Mouse (Mus musculus): Measurements from ENCODE around the gene Kif12.

Kif12 gene

DNA sequence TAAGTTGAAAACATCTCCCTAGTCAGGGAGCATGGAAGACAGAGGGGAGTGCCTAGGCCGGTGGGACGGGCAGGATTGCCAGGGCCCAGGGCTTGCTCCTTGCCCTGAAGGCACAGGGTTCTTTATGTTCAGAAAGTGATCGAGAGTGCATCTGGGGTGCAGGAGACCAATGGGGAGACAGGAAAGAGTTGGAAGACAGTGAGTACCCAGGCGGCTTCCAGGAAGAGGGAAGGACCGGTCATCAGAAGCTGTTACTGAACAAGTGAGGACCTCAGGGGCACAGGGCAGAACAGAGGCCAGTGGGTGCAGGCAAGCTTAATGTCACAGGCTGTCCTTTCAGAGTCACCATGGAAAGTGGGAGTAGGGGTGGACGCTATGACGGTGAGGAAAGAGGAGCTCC, 13.7 kb downstream of the Kif12 start:
- DNase-seq (ENCODE audit: low spot score) = no peak

DNA sequence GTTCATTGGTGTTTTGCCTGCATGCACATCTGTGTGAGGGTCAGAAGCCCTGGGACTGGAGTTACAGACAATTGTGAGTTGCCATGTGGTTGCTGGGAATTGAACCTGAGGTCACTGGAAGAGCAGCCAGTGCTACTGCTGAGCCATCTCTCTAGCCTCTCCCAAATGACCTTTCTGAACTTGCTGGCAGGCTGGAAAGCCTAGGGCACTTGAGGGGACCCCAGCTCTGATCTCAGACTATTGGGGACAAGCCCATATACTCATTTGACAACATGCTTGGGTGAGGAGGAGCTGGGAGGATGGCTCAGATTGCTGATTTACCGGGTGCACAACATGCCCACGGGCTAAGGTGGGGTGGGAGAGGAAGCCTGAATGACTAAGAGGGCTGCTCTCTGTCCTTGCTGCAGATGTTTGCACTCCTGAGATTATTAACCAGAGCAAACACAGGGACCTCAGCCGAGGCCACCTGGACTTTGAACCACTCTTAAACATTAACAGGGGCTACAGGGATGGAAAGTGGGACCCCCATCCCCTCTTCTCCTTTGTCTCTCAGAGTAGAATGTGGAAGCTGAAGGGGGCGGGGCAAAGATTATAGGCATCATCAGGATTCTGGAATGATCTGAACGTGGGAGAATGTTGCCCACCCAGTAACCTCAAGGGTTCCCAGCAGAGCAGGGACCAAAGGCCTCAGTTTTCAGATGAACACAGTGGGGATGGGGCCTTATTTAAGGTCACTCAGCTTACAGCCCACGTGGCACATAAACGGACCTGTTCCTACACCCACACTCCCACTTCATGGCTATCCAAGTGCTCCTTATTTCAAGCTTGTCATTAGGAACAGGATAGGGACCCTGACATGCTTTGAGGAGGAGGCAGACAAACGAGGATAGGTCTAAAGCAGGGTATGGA, 15.0 kb downstream of the Kif12 start:
- no peak for DNase-seq (ENCODE audit: low spot score)

DNA sequence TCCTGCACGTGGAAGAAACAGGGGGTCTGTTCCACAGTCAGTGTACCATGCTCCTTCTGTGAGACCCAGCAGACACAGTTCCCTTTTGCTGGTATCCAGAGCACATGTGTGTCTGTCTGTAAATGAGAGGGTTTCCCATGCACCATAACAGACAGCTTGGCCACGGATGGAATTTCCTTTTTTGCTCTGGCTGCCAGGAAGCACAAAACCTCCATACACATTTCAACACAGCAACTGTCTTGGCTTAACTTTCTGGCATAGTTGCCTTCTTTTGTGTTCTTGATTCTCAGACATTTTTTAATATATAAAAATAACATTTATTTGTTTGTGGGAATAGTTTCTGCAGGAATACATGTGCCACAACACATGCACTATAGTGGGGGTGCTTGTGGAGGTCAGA, 16.3 kb downstream of the Kif12 start:
- DNase-seq (ENCODE audit: low spot score) = no peak

DNA sequence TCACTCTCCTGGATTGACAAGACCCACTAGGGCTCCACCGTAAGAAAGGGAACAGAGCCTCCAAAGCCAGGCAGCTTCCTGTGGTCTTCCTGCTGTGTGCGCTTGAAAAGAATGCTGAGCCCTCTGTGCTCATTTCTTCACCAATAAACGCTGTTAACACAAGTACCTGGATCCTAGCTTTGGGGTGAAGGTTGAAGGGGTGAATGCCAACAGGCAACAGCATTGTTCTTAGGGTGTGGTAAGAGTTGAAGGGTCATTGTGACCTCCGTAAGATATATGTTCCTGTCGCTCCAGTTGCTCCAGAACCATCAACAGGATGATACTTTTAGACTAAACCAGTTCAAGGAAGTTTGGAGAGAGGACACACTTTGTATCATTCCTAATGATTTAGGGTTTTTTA, 17.2 kb downstream of the Kif12 start, which contains the start of gene Ambp:
Gene Ambp (minus strand): TSS at position 101 of the 400 bp plus-strand sequence.
- DNase-seq (ENCODE audit: low spot score) = no peak

DNA sequence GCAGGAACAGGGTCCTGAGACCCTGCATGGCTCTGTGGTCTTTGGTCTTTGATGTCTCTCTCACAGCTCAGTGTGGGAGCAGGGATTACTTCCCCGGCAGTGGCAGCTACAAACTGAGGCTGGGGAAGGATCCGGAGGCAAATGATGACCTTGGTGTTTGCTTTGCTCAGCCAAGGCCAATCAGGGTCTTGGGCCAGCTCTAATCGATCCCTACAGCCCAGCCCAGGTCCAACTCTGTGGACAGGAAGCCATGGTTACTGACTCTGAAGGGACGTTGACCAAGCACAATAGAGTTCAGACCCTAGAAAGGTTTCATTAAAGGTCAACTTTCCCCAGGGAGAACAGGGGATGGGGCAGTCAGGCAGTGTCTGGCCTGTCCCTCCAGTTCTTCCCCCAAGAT, 17.9 kb downstream of the Kif12 start:
- no peak for DNase-seq (ENCODE audit: low spot score)

DNA sequence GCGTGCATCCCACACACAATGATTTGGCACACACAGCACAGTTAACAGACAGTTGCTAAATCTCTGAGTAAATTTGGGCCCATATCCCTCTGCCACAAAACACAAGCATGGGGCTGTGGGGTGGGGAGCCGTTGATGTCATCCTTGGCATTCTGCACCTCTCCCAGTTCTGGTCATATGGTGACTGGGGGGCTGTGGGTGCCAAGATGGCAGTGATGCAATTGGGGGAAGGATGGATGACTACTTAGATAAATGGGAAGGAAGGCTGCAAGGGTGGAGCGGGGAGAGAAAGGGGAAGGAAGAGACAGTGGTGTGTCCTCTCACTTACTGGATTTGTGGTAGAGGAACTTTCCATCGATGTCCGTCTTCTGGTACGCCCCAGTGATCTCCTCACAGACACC, 20.8 kb downstream of the Kif12 start:
- no peak for DNase-seq (ENCODE audit: low spot score)

DNA sequence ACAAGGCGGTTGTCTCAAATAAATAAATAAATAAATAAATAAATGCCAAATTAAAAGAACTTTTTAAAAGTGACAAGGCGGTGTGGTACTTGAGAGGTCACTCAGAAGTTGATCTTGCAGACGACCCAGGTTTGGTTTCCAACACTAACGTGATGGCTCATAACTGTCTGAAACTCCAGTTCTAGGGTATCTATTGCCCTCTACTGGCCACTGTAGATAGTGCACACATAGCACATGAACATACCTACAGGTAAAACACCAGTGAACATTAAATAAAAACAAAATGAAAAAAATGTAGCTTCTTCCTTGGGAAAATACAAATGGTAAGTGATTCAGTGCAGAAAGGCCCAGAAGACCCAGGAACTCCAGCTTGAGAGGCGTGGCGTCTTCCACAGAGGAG, 24.7 kb downstream of the Kif12 start:
- no peak for DNase-seq (ENCODE audit: low spot score)

DNA sequence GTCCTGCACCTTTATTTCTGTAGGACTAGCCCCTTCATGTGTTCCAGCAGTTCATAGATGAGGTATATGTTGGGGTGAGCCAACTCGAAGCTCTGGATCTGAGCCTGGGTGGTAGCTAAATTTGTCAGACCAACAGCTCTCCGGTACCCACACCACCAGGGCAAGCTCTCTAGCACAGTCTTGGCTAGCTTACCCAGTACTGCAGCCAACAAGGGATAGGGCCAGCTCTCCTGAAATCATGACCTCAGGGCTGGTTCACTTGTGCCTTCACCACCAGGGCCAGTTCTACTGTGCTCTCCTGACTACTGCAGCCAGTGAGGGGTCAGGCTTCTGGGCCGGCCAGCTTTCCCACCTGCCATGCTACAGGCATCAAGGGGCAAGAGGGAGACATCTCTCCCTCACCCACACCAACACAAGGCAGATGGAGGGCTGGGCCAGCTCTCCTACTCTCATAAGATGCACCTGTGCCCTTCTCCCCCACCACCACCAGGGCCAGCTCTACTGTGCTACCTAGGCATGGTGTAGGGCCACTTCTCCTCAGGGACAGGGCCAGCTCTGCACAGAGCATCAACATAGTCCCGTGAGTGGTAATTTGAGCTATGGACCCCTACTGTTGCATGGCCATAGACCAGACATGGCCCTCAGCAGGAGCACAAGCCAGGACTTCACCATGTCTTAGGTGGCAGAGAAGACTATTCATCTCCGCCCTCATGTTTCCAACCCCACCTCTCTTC, 41.9 kb downstream of the Kif12 start:
- DNase-seq (ENCODE audit: low spot score) = no peak

DNA sequence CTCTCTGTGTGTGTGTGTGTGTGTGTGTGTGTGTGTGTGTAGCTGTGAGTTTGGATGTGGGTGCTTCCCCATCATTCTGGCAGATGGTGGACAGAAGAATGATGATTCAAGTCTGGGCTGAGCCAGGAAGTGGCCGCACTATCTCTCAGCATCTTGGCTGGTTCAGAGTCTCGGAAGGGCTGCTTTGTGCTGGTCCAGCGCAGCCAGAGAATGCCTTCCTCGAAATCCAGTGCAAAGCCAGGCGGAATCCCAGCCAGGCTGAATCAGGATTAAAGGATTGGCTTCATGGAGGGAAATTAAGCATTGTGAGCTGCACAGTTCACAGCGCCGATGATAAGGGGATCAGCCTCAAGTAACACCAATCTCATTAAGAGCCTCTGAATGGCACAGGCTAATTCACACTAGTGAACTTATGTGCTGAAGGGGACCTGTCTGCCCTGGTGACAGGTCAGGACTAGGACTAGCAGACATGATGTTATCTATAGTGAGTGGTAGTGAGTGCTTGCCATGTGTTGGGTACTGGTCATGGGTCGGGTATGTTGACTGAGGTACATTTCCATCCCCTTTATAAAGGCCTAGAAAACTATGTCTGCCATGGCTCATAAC, 47.0 kb downstream of the Kif12 start:
- DNase-seq (ENCODE audit: low spot score) = no peak

DNA sequence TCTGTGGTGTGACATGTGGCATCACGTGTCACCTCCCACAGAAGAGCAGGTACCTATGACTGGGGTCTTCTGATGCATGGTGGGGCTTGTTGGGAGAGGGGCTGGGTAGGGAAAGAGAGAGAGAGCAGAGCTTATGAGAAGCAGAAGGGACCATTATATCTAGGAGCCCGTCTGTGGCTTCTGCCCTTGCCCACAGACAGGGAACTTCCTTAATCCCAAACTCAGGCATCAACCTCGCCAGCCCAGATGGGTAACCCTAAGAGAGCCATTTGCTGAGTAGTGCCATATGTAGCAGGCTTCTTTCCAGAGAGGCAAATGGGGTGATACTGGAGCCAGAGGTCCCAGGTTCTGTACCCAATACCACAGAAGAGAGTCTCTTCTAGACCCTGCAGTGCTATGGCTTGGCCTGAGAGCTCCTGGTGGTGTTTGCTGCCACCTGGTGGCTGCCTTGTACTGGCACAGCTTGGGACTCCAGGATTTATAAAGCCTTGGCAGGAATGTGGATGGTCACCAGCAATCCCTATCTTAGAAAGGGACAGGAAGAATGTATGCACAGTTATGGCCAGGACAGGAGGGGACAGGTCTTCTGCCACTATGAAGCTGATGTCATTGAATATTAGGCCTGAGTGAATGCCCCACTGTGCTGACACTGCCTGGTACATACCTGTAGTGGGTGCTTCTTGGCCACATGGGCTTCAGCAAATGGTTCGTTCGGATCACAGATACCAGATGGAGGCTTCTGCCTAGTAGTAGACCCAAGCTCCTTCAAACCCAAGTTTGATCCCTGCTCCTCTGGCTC, 53.1 kb downstream of the Kif12 start:
- DNase-seq (ENCODE audit: low spot score) = no peak
